Mouse (Mus musculus) MEL (cell line): ENCODE measurements around the gene Traf1. TPM values are rescaled to one million over a fixed set of nuclear protein-coding genes. Genes with fewer than 3 reads are reported as not detected.

Experiments
- DNase-seq: peaks from one replicate; pipeline ENCODE4 v3.0.0; 2011; ENCODE audit warnings: low read depth, low spot score
- H3K27ac ChIP-seq: 2 replicates; pipeline ENCODE4 v1.5.1; 2012; ENCODE audit warnings: low read depth, mild to moderate bottlenecking, control low read depth, low read length, moderate library complexity; ENCODE audit not compliant: control insufficient read depth
- H3K27me3 ChIP-seq, 2 experiments: fragments of 150-350 bp in 1 of 2; sonication (generic) in 1 of 2; 2 replicates each; pipeline ENCODE4 v1.6.1; 2012; ENCODE audit warnings: low read length in 2 of 2, mild to moderate bottlenecking in 2 of 2, improper control_type of control experiment in 1 of 2, moderate library complexity in 1 of 2; ENCODE audit not compliant: insufficient read depth in 2 of 2, control insufficient read depth in 1 of 2
- H3K36me3 ChIP-seq, 2 experiments: 2 replicates each; pipeline ENCODE4 v1.6.1; 2012 to 2014; ENCODE audit warnings: low read length in 2 of 2, improper control_type of control experiment in 1 of 2, inconsistent platforms in 1 of 2, mild to moderate bottlenecking in 1 of 2; ENCODE audit not compliant: insufficient read depth in 2 of 2, control insufficient read depth in 1 of 2
- H3K4me1 ChIP-seq, 2 experiments: fragments of 150-350 bp in 1 of 2; sonication (generic) in 1 of 2; 2 replicates each; pipeline ENCODE4 v1.6.1; 2012; ENCODE audit warnings: low read length in 2 of 2, improper control_type of control experiment in 1 of 2, mild to moderate bottlenecking in 1 of 2; ENCODE audit not compliant: insufficient read depth in 2 of 2, control insufficient read depth in 1 of 2
- H3K4me3 ChIP-seq, 2 experiments: fragments of 150-350 bp in 1 of 2; sonication (generic) in 1 of 2; 2 replicates each; pipeline ENCODE4 v1.5.1; 2012; ENCODE audit warnings: low read depth in 2 of 2, low read length in 2 of 2, mild to moderate bottlenecking in 2 of 2, moderate library complexity in 2 of 2, control low read depth in 1 of 2, improper control_type of control experiment in 1 of 2; ENCODE audit not compliant: control insufficient read depth in 1 of 2, insufficient read depth in 1 of 2
- H3K79me2 ChIP-seq: 2 replicates; pipeline ENCODE4 v1.6.1; 2012; ENCODE audit warnings: mild to moderate bottlenecking, low read length, moderate library complexity; ENCODE audit not compliant: control insufficient read depth, poor library complexity, insufficient read depth
- H3K9ac ChIP-seq: 2 replicates; pipeline ENCODE4 v1.6.1; 2012; ENCODE audit warnings: low read depth, mild to moderate bottlenecking, control low read depth, low read length, moderate library complexity; ENCODE audit not compliant: control insufficient read depth, poor library complexity, severe bottlenecking
- H3K9me3 ChIP-seq: fragments of 150-350 bp; sonication (generic); replicated peaks from 2 replicates; pipeline ENCODE4 v1.6.1; 2012; ENCODE audit warnings: mild to moderate bottlenecking, low read length, improper control_type of control experiment, moderate library complexity; ENCODE audit not compliant: insufficient read depth
- CHD1 ChIP-seq: IDR thresholded peaks from 2 replicates; pipeline ENCODE4 v1.6.1; 2012; ENCODE audit warnings: low read depth, mild to moderate bottlenecking, inconsistent platforms, low read length, improper control_type of control experiment
- CHD2 ChIP-seq: IDR thresholded peaks from 2 replicates; pipeline ENCODE4 v1.6.1; 2011; ENCODE audit warnings: low read length, improper control_type of control experiment
- E2F4 ChIP-seq: IDR thresholded peaks from 2 replicates; pipeline ENCODE4 v1.6.1; 2011; ENCODE audit warnings: low read depth, low read length, improper control_type of control experiment, borderline replicate concordance
- ELF1 ChIP-seq: IDR thresholded peaks from 2 replicates; pipeline ENCODE4 v1.6.1; 2014; ENCODE audit warnings: low read depth, mild to moderate bottlenecking, inconsistent platforms, low read length, improper control_type of control experiment, moderate library complexity
- EP300 ChIP-seq, 2 experiments: IDR thresholded peaks; 2 replicates each; pipeline ENCODE4 v1.6.1; 2011; ENCODE audit warnings: improper control_type of control experiment in 2 of 2, low read length in 2 of 2, low read depth in 1 of 2, mild to moderate bottlenecking in 1 of 2
- ETS1 ChIP-seq: IDR thresholded peaks from 2 replicates; pipeline ENCODE4 v1.6.1; 2012; ENCODE audit warnings: low read depth, mild to moderate bottlenecking, inconsistent platforms, low read length, improper control_type of control experiment, moderate library complexity
- GABPA ChIP-seq: IDR thresholded peaks from 2 replicates; pipeline ENCODE4 v1.6.1; 2012; ENCODE audit warnings: low read depth, mild to moderate bottlenecking, inconsistent platforms, low read length, improper control_type of control experiment, moderate library complexity
- HCFC1 ChIP-seq: IDR thresholded peaks from 2 replicates; pipeline ENCODE4 v1.6.1; 2012; ENCODE audit warnings: low read depth, mild to moderate bottlenecking, inconsistent platforms, low read length, improper control_type of control experiment, moderate library complexity
- JUND ChIP-seq: IDR thresholded peaks from 2 replicates; pipeline ENCODE4 v1.6.1; 2011; ENCODE audit warnings: low read depth, mild to moderate bottlenecking, improper control_type of control experiment, low read length
- MAFK ChIP-seq: IDR thresholded peaks from 2 replicates; pipeline ENCODE4 v1.6.1; 2011; ENCODE audit warnings: low read depth, mild to moderate bottlenecking, low read length, improper control_type of control experiment, borderline replicate concordance
- MAX ChIP-seq: IDR thresholded peaks from 2 replicates; pipeline ENCODE4 v1.6.1; 2011; ENCODE audit warnings: low read length, improper control_type of control experiment
- MAZ ChIP-seq: IDR thresholded peaks from 2 replicates; pipeline ENCODE4 v1.6.1; 2012; ENCODE audit warnings: low read depth, mild to moderate bottlenecking, inconsistent platforms, low read length, improper control_type of control experiment
- MXI1 ChIP-seq: IDR thresholded peaks from 2 replicates; pipeline ENCODE4 v1.6.1; 2011; ENCODE audit warnings: mild to moderate bottlenecking, low read depth, low read length, improper control_type of control experiment
- MYB ChIP-seq: IDR thresholded peaks from 2 replicates; pipeline ENCODE4 v1.6.1; 2011; ENCODE audit warnings: mild to moderate bottlenecking, low read depth, low read length, improper control_type of control experiment
- MYC ChIP-seq: IDR thresholded peaks from 2 replicates; pipeline ENCODE4 v1.6.1; 2011; ENCODE audit warnings: low read depth, mild to moderate bottlenecking, low read length, improper control_type of control experiment, moderate library complexity
- NELFE ChIP-seq: IDR thresholded peaks from 2 replicates; pipeline ENCODE4 v1.6.1; 2011; ENCODE audit warnings: low read depth, low read length, improper control_type of control experiment
- NRF1 ChIP-seq: IDR thresholded peaks from 2 replicates; pipeline ENCODE4 v1.6.1; 2014; ENCODE audit warnings: low read depth, mild to moderate bottlenecking, inconsistent platforms, low read length, improper control_type of control experiment, moderate library complexity; ENCODE audit not compliant: poor library complexity, insufficient read depth, severe bottlenecking
- RCOR1 ChIP-seq: IDR thresholded peaks from 2 replicates; pipeline ENCODE4 v1.6.1; 2012; ENCODE audit warnings: low read depth, mild to moderate bottlenecking, inconsistent platforms, low read length, improper control_type of control experiment
- SMC3 ChIP-seq: IDR thresholded peaks from 2 replicates; pipeline ENCODE4 v1.6.1; 2011; ENCODE audit warnings: low read depth, low read length, improper control_type of control experiment
- TAL1 ChIP-seq: IDR thresholded peaks from 2 replicates; pipeline ENCODE4 v1.6.1; 2012; ENCODE audit warnings: mild to moderate bottlenecking, inconsistent platforms, low read length, moderate library complexity, mixed read lengths
- TCF12 ChIP-seq: IDR thresholded peaks from 2 replicates; pipeline ENCODE4 v1.6.1; 2014; ENCODE audit warnings: low read depth, mild to moderate bottlenecking, inconsistent platforms, low read length, improper control_type of control experiment, moderate library complexity
- UBTF ChIP-seq: IDR thresholded peaks from 2 replicates; pipeline ENCODE4 v1.6.1; 2012; ENCODE audit warnings: low read depth, mild to moderate bottlenecking, inconsistent platforms, low read length, improper control_type of control experiment, moderate library complexity, borderline replicate concordance; ENCODE audit not compliant: insufficient read depth
- USF1 ChIP-seq: IDR thresholded peaks from 2 replicates; pipeline ENCODE4 v1.6.1; 2014; ENCODE audit warnings: low read depth, mild to moderate bottlenecking, inconsistent platforms, low read length, improper control_type of control experiment, moderate library complexity
- USF2 ChIP-seq, 2 experiments: IDR thresholded peaks; 2 replicates each; pipeline ENCODE4 v1.6.1; 2011 to 2012; ENCODE audit warnings: improper control_type of control experiment in 2 of 2, low read length in 2 of 2, borderline replicate concordance in 1 of 2, inconsistent platforms in 1 of 2, low read depth in 1 of 2, mild to moderate bottlenecking in 1 of 2; ENCODE audit not compliant: insufficient read depth in 1 of 2
- ZC3H11A ChIP-seq: IDR thresholded peaks from 2 replicates; pipeline ENCODE4 v1.6.1; 2012; ENCODE audit warnings: low read depth, mild to moderate bottlenecking, inconsistent platforms, low read length, improper control_type of control experiment
- ZMIZ1 ChIP-seq: IDR thresholded peaks from 2 replicates; pipeline ENCODE4 v1.6.1; 2012; ENCODE audit warnings: low read depth, mild to moderate bottlenecking, inconsistent platforms, low read length, improper control_type of control experiment, moderate library complexity
- polyA plus RNA-seq, 2 experiments: library from polyadenylated mRNA; stranded (reverse) in 1 of 2; unstranded in 1 of 2; fragments of >175 nt in 1 of 2; fragments of >200 nt in 1 of 2; gene quantifications; 2 replicates each; pipeline versions ENCODE4 v1.2.1 to v1.2.4; 2012; ENCODE audit warnings: low replicate concordance in 2 of 2, low read depth in 1 of 2; ENCODE audit not compliant: insufficient read length in 2 of 2, insufficient read depth in 1 of 2, missing spikeins in 1 of 2
- total RNA-seq: library from RNA; depleted of rRNA; stranded (reverse); fragments of 300-350 nt; gene quantifications from 2 replicates; pipeline ENCODE4 v1.2.3, GENCODE M21; 2012

The Traf1 gene
- total and polyA plus RNA-seq, 3 experiments: 0.03 to 0.04 TPM; not detected in 1

- Histone ChIP-seq H3K79me2 (no peaks in the 10 kb centered on the region), H3K9ac (no peak overlapping the region), H3K27ac (no peak overlapping the region), H3K4me1 (peaks cover 0 to 14% of the 10 kb centered on the region in 2 experiments; a peak in 2 of 4 replicates), H3K4me3 (no peak overlapping the region), H3K9me3 (no peaks in the 10 kb centered on the region), H3K36me3 (peaks cover 0 to 10% of the 10 kb centered on the region in 2 experiments; a peak in 2 of 4 replicates), H3K27me3 (no peaks in the 10 kb centered on the region)
- TF ChIP-seq TAL1 (no peak), CHD2 (no peak), TCF12 (no peak), EP300 (IDR thresholded peaks at IDR 0.05; ENCODE audit: low read depth in 1 of 2, low read length in 2 of 2) (no peak), MAZ (no peak), JUND (no peak), UBTF (no peak), HCFC1 (no peak)
- no peak for DNase-seq
Observed at GRCm38 (mm10) chr2:34927320-34927719, 34.3 kb downstream of the Traf1 start.

GRCm38 (mm10) chr2:34922729-34923128 is 38.8 kb downstream of the Traf1 start:
- H3K9me3 ChIP-seq: no peaks in the 10 kb centered on the region
- H3K79me2 ChIP-seq: no peaks in the 10 kb centered on the region
- no peak overlapping the region for H3K27ac ChIP-seq
- H3K36me3 ChIP-seq: peaks cover 0 to 3% of the 10 kb centered on the region in 2 experiments; a peak in 1 of 4 replicates
- DNase-seq: no peak
- H3K9ac ChIP-seq: no peak overlapping the region
- 0 out of 4 replicates have a peak, but pooled peaks cover 0 to 2% of the 10 kb centered on the region in 2 experiments for H3K27me3 ChIP-seq
- no peak overlapping the region for H3K4me3 ChIP-seq
- no peak for TF ChIP-seq MYC
- TF ChIP-seq E2F4: no peak
- TF ChIP-seq USF1: no peak
- no peak for TF ChIP-seq MAFK
- TF ChIP-seq ZC3H11A: no peak
- no peak for TF ChIP-seq SMC3
- no peak for TF ChIP-seq ELF1
- TF ChIP-seq ETS1: no peak
- no peak for TF ChIP-seq MYB
- TF ChIP-seq CHD1: no peak
- TF ChIP-seq NRF1: no peak
- TF ChIP-seq RCOR1: no peak
- no peak for TF ChIP-seq NELFE
- no peak for TF ChIP-seq GABPA
- no peak for TF ChIP-seq ZMIZ1
- TF ChIP-seq TCF12: no peak
- no peak for TF ChIP-seq MXI1
- no peak for TF ChIP-seq MAX
- no peak for TF ChIP-seq USF2 (IDR thresholded peaks at IDR 0.05; ENCODE audit: borderline replicate concordance in 1 of 2, insufficient read depth in 1 of 2, low read depth in 1 of 2, low read length in 2 of 2)
- TF ChIP-seq, all 39 proteins: peak for 0
- H3K4me1 ChIP-seq: peaks cover 0 to 4% of the 10 kb centered on the region in 2 experiments; a peak in 2 of 4 replicates
